Mouse (Mus musculus): ENCODE results near the gene Epha2. TPM values are rescaled to one million over a fixed set of nuclear protein-coding genes. Genes with fewer than 3 reads are reported as not detected.

Epha2 gene
- total RNA-seq, 2 experiments from 2014 or later = 8.0 to 8.9 TPM

DNA sequence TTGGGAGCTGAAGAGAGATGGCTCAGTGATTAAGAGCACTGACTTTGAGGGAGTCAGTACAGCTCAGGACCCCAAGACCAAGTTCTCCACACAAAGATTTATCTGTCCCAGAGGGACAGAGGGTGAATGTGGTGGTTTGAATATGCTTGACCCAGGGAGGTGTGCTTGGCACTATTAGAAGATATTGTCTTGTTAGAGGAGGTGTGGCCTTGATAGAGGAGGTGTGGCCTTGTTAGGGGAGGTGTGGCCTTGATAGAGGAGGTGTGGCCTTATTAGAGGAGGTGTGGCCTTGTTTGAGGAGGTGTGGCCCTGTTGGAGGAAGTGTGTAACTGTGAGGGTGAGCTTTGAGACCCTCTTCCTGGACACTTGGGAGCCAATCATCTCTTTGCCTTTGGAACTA, 56.8 kb downstream of the Epha2 start:
- no peak for DNase-seq
- intact Hi-C loops (cut with DNase I) = no loop called here

DNA sequence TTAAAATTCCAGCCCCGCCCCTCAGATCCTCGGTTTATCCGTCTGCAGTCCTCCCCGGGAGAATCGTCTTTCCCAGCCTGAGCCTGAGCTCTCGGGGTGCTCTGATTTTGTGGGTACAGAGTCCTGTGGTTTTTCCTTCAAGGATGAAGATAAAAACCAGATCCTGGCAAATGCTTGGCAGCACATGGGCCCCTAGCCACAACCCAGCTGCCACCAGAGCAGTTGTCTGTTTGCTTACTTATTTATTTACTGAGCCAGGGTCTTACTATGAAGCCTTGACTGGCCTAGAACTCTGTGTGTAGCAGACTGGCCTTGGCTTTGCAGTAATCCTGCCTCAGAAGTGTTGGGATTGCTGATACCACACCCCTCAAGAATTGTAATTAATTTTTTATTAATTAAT, 58.2 kb downstream of the Epha2 start:
- intact Hi-C loops (cut with DNase I) = no loop called here
- no peak for DNase-seq

DNA sequence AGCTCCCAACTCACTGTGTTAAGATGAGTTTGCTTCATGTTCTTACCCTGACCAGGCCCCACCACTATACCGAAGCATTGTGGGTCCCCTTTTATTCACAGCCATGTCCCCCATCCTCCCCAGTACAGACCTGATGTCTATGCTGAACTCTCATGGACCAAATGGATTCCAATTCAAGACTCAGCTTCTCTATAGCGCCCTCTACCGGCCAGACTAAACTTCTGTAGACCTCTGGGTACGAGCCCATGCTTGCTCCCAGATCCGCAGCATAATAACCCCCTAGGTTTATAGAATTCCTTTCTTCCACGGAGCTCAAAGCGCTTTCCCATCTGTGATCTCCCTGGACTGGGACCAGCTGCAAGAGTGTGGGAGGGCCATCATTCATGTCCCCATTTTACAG, 59.8 kb downstream of the Epha2 start:
- DNase-seq = peak; percentile 27 to 46
- intact Hi-C loops (cut with DNase I) = loop anchor here (5.0 kb wide), 2 partner anchors 44 to 219 kb away; no protein-coding TSS in a partner anchor

DNA sequence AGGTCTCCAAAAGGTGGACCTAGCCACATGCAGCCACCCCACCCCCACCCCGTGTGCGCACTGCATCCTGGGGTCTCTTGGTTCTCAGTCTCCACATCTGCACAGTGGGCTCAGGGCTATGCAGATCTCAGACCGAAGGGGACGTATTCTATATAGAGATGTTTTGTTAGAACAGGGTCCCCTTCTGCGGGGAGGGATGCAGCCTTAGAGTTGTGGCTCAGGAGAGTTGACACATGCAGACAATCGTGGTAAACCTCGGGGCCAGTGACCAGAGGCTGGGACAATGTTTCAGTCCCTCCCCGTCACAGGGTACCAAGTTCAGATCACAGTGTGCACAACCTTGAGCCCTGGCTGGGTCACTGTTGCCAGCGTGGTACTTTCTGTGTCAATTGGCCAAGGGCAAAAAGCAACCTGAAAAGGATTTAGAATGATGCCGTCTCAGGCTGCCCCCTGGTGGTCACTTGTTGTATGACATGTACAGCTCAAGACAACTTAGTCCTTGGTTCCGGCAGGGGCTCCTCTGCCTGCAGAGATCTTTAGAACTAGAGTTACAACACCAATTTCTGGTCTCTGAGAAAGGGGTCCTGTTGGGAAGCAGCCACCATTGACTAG, 62.0 kb downstream of the Epha2 start:
- intact Hi-C loops (cut with DNase I) = loop anchor here (1.0 to 5.0 kb wide), 4 partner anchors 46 to 221 kb away; no protein-coding TSS in a partner anchor

DNA sequence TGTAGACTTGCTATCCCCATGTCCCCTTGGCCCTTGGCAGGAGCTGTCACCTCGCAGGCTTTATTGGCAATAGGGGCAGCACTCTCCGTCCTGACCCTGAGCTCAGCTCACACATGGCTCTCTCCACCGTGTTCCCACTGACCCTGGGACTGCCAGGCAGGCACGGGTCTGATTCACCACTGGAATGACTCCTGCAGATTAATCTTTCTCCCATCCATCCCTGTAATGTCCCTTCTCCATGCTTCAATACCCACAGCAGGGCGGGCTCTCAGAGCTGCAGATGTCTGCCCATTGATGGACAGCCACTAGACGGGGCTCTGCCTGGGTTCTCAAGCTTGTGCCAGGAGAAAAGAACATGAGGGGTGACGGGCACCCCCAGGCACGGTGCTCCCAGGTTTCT, 64.1 kb downstream of the Epha2 start:
- intact Hi-C loops (cut with DNase I) = no loop called here
- no peak for DNase-seq

More for the DNA sequence above, 62.0 kb downstream of the Epha2 start:
- DNase-seq = peak; percentile 83 to 89

DNA sequence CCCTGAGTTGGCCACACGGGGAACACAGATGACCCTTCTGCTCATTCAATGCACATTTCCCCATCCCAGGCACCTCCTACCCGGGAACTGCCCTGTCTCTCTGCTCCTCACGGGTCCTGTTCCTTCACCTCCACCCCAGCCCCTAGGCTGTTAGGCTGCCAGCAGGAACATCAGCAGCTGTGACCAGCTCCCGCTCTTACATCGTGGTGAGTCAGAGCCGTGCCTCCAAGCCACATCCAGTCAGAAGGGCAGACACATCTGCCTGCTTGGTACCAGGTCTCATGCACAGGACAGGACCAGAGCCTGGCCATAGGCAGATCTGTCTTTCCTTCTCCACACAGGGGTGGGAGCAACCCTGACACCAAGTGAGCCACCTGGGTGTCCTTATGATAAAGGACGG, 64.8 kb downstream of the Epha2 start:
- intact Hi-C loops (cut with DNase I) = no loop called here
- no peak for DNase-seq

DNA sequence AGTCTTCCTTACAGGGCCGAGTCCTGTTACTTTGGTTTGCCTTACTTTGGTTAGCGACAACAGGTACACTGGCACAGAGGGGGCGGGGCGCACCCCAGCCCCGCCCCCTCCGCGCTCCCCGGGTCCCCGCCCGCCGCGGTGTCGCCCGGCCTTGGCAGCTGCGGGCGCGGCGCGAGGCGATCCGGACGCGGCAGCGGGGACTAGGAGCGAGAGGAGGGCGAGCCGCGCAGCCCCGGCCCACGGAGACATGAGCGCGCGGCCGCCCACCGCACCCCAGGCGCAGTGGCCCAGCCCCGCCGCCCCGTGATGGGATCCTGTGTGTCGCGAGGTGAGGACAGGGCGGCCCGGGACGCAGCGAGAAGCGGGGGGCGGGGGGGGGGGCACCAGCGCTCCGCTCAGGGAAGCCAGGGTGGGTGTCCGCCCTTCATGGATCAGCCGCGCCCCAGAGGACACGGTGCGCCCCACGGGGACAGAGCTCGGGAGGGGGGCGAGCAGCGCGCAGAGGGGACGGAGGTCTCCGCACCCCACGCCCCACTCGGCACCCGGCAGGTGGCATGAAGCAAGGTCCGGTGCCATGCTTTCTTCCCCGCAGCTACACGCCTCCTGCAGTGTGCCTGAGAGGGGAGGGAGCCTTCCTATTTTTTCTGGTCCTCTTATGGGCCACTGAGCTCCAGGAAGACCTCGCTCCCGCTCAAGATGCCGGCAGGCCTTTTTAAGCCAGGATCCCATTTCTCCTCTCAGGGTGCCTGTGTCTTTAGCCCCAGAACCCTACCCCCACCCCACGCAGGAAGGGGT, 67.2 kb downstream of the Epha2 start, which contains the start of gene Fam131c:
TSS of gene Fam131c (plus strand) at position 224 of the 795 bp plus-strand sequence.
- peak; percentile 47 to 62 for DNase-seq
- intact Hi-C loops (cut with DNase I) = no loop called here

DNA sequence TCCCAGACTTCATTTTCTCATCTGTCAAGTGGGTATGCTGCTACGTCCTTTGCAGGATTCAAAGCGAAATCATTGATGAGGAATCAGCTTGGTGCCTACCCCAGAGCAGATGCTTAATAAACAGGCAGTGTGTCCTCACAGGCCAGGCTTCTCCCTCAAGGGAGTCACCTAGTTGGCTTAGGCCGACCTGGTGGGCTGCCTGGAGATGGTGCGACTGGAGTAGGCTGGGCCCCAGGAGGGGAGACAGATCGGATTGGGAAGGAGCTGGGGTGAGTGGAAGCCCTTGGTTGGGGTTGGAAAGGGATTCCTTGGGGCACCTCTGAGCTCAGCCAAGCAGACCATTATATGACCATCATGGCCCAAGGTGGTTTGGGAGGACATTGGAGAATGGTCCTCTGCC, 71.4 kb downstream of the Epha2 start:
- intact Hi-C loops (cut with DNase I) = no loop called here
- DNase-seq = no peak

Small RNA genes within 50 kb of the gene (microRNA-seq; reads per million reads assigned to microRNA genes)
- 0 reads per million in 2 experiments for gene Gm25690

Other genes starting within 250 kb of the Epha2 start
- gene Crocc, start 240.7 kb upstream of the Epha2 start, total RNA-seq (2021) = 1 to 10 TPM; 6.0 to 6.2 TPM
- 10 to 100 TPM; 22.2 to 22.6 TPM for gene Necap2, start 222.9 kb upstream of the Epha2 start, total RNA-seq (2021)
- gene Spata21, start 212.9 kb upstream of the Epha2 start, total RNA-seq (2021) = not detected
- 10 to 100 TPM; 87.6 to 91.4 TPM for gene Szrd1, start 161.5 kb upstream of the Epha2 start, total RNA-seq (2021)
- gene Fbxo42, start 153.3 kb upstream of the Epha2 start, total RNA-seq (2021) = 10 to 100 TPM; 13.0 to 13.5 TPM
- gene Rsg1, start 87.3 kb upstream of the Epha2 start, total RNA-seq (2021) = under 1 TPM; 0.68 to 0.86 TPM
- gene Arhgef19, start 61.7 kb upstream of the Epha2 start, total RNA-seq (2021) = 10 to 100 TPM; 20.7 TPM
- gene Fam131c, start 67.0 kb downstream of the Epha2 start, total RNA-seq (2021) = under 1 TPM; 0.15 to 0.65 TPM
- not detected for gene Clcnka, start 97.5 kb downstream of the Epha2 start, total RNA-seq (2021)
- gene Clcnkb, start 114.8 kb downstream of the Epha2 start, total RNA-seq (2021) = 1 to 10 TPM in 1 of 2 experiments, under 1 TPM in 1; 0.83 to 1.5 TPM
- 100 to 1,000 TPM; 760 to 902 TPM for gene Hspb7, start 119.5 kb downstream of the Epha2 start, total RNA-seq (2021)
- under 1 TPM; 0.34 to 0.43 TPM for gene Srarp, start 134.9 kb downstream of the Epha2 start, total RNA-seq (2021)
- gene Zbtb17, start 143.4 kb downstream of the Epha2 start, total RNA-seq (2021) = 10 to 100 TPM; 20.8 to 21.2 TPM
- 10 to 100 TPM; 33.8 to 34.0 TPM for gene Spen, start 237.4 kb downstream of the Epha2 start, total RNA-seq (2021)